Mouse (Mus musculus): Measurements from ENCODE around the gene Lrrc4b. TPM values are rescaled to one million over a fixed set of nuclear protein-coding genes. Genes with fewer than 3 reads are reported as not detected.

The Lrrc4b gene
- total and polyA plus RNA-seq, 2 experiments from 2014 or later, result 2.8 to 89.5 TPM

- ATAC-seq (ENCODE audit: insufficient read depth, low read depth) (no peak), DNase-seq (ENCODE audit: low spot score) (no peak)
- Histone ChIP-seq H3K4me2 (ENCODE audit: low read depth, low read length) (no peak overlapping the region), H3K9ac (replicated peaks; ENCODE audit: low read depth, low read length) (no peak overlapping the region), H3K9me3 (replicated peaks; ENCODE audit: control insufficient read depth, low read length) (no peaks in the 10 kb centered on the region), H3K4me3 (ENCODE audit: low read depth, low read length) (no peak overlapping the region), H3K4me1 (ENCODE audit: control insufficient read depth, insufficient read depth) (no peaks in the 10 kb centered on the region), H3K27ac (ENCODE audit: low read depth) (no peak overlapping the region), H3K27me3 (ENCODE audit: control insufficient read depth, insufficient read depth, low read length) (peaks cover 29% of the 10 kb centered on the region), H3K36me3 (replicated peaks; ENCODE audit: control insufficient read depth, insufficient read depth, low read length) (peaks cover 18% of the 10 kb centered on the region)
- 80% methylated on average over 31 of the region's 31 CpGs for WGBS
- no peak for TF ChIP-seq EP300 (IDR thresholded peaks at IDR 0.05; ENCODE audit: low read depth)
- no peak for TF ChIP-seq CTCF (IDR thresholded peaks at IDR 0.05; ENCODE audit: low read depth)
Observed at GRCm38 (mm10) chr7:44460767-44461502, 32.1 kb downstream of the Lrrc4b start.

- Histone ChIP-seq H3K4me1 (ENCODE audit: control insufficient read depth, insufficient read depth) (no peaks in the 10 kb centered on the region), H3K27ac (ENCODE audit: low read depth) (no peak overlapping the region), H3K4me3 (ENCODE audit: low read depth, low read length) (no peak overlapping the region), H3K9me3 (replicated peaks; ENCODE audit: control insufficient read depth, low read length) (no peaks in the 10 kb centered on the region), H3K27me3 (ENCODE audit: control insufficient read depth, insufficient read depth, low read length) (peaks cover 29% of the 10 kb centered on the region), H3K9ac (replicated peaks; ENCODE audit: low read depth, low read length) (no peak overlapping the region), H3K4me2 (ENCODE audit: low read depth, low read length) (no peak overlapping the region), H3K36me3 (replicated peaks; ENCODE audit: control insufficient read depth, insufficient read depth, low read length) (peaks cover 18% of the 10 kb centered on the region)
- no peak for TF ChIP-seq CTCF (IDR thresholded peaks at IDR 0.05; ENCODE audit: low read depth)
- TF ChIP-seq EP300 (IDR thresholded peaks at IDR 0.05; ENCODE audit: low read depth), result no peak
- DNase-seq (ENCODE audit: low spot score) (no peak), ATAC-seq (ENCODE audit: insufficient read depth, low read depth) (no peak)
- WGBS, result 72% methylated on average over 57 of the region's 57 CpGs
Observed at GRCm38 (mm10) chr7:44461503-44462217, 32.8 kb downstream of the Lrrc4b start.

GRCm38 (mm10) chr7:44462218-44463055 is 33.6 kb downstream of the Lrrc4b start:
- H3K27ac ChIP-seq (ENCODE audit: low read depth), result no peak overlapping the region
- TF ChIP-seq CTCF (IDR thresholded peaks at IDR 0.05; ENCODE audit: low read depth) (peak; percentile 10; the same call in 1 of the 2 replicates), EP300 (IDR thresholded peaks at IDR 0.05; ENCODE audit: low read depth) (no peak)
- H3K4me2 ChIP-seq (ENCODE audit: low read depth, low read length), result no peak overlapping the region
- no peaks in the 10 kb centered on the region for H3K4me1 ChIP-seq (ENCODE audit: control insufficient read depth, insufficient read depth)
- DNase-seq (ENCODE audit: low spot score), result no peak
- ATAC-seq (ENCODE audit: insufficient read depth, low read depth), result no peak
- WGBS, result 30% methylated on average over 62 of the region's 77 CpGs
- no peak overlapping the region for H3K9ac ChIP-seq (replicated peaks; ENCODE audit: low read depth, low read length)
- peaks cover 18% of the 10 kb centered on the region for H3K36me3 ChIP-seq (replicated peaks; ENCODE audit: control insufficient read depth, insufficient read depth, low read length)
- H3K9me3 ChIP-seq (replicated peaks; ENCODE audit: control insufficient read depth, low read length), result no peaks in the 10 kb centered on the region
- H3K4me3 ChIP-seq (ENCODE audit: low read depth, low read length), result no peak overlapping the region
- peaks cover 29% of the 10 kb centered on the region for H3K27me3 ChIP-seq (ENCODE audit: control insufficient read depth, insufficient read depth, low read length)

GRCm38 (mm10) chr7:44463056-44463425 is 34.2 kb downstream of the Lrrc4b start:
- TF ChIP-seq CTCF (IDR thresholded peaks at IDR 0.05; ENCODE audit: low read depth) (no peak), EP300 (IDR thresholded peaks at IDR 0.05; ENCODE audit: low read depth) (no peak)
- Histone ChIP-seq H3K4me1 (ENCODE audit: control insufficient read depth, insufficient read depth) (no peaks in the 10 kb centered on the region), H3K27ac (ENCODE audit: low read depth) (no peak overlapping the region), H3K4me3 (ENCODE audit: low read depth, low read length) (no peak overlapping the region), H3K9me3 (replicated peaks; ENCODE audit: control insufficient read depth, low read length) (no peaks in the 10 kb centered on the region), H3K9ac (replicated peaks; ENCODE audit: low read depth, low read length) (no peak overlapping the region), H3K4me2 (ENCODE audit: low read depth, low read length) (no peak overlapping the region), H3K27me3 (ENCODE audit: control insufficient read depth, insufficient read depth, low read length) (peaks cover 29% of the 10 kb centered on the region), H3K36me3 (replicated peaks; ENCODE audit: control insufficient read depth, insufficient read depth, low read length) (peaks cover 18% of the 10 kb centered on the region)
- ATAC-seq (ENCODE audit: insufficient read depth, low read depth), result no peak
- no peak for DNase-seq (ENCODE audit: low spot score)
- 49% methylated on average over 8 of the region's 8 CpGs for WGBS

- Histone ChIP-seq H3K4me3 (ENCODE audit: low read depth, low read length) (no peak overlapping the region), H3K9ac (replicated peaks; ENCODE audit: low read depth, low read length) (no peak overlapping the region), H3K36me3 (replicated peaks; ENCODE audit: control insufficient read depth, insufficient read depth, low read length) (peaks cover 18% of the 10 kb centered on the region), H3K9me3 (replicated peaks; ENCODE audit: control insufficient read depth, low read length) (no peaks in the 10 kb centered on the region), H3K27me3 (ENCODE audit: control insufficient read depth, insufficient read depth, low read length) (peaks cover 29% of the 10 kb centered on the region), H3K4me1 (ENCODE audit: control insufficient read depth, insufficient read depth) (peaks cover 5% of the 10 kb centered on the region; the same call in 1 of the 2 replicates), H3K4me2 (ENCODE audit: low read depth, low read length) (no peak overlapping the region), H3K27ac (ENCODE audit: low read depth) (no peak overlapping the region)
- DNase-seq (ENCODE audit: low spot score), result no peak
- no peak for TF ChIP-seq EP300 (IDR thresholded peaks at IDR 0.05; ENCODE audit: low read depth)
- no peak for TF ChIP-seq CTCF (IDR thresholded peaks at IDR 0.05; ENCODE audit: low read depth)
- WGBS, result 84% methylated on average over 10 of the region's 10 CpGs
- ATAC-seq (ENCODE audit: insufficient read depth, low read depth), result no peak
Observed at GRCm38 (mm10) chr7:44463556-44464225, 34.9 kb downstream of the Lrrc4b start.
